Mouse (Mus musculus) retina, postnatal 7 days (tissue): Measurements from ENCODE around the gene Cnot9.
A peak's percentile ranks its signal among the peaks of the same experiment; 100 is the strongest.
"Not testable (repeated sequence)": the region's sequence is repeated elsewhere in the genome, so short reads cannot be mapped to it uniquely, and the experiment has no call there.

ENCODE experiments used
- DNase-seq: peaks from one replicate; pipeline ENCODE4 v3.0.0-alpha.2; 2012; ENCODE audit warnings: low read depth, low spot score

Cnot9 gene

DNA sequence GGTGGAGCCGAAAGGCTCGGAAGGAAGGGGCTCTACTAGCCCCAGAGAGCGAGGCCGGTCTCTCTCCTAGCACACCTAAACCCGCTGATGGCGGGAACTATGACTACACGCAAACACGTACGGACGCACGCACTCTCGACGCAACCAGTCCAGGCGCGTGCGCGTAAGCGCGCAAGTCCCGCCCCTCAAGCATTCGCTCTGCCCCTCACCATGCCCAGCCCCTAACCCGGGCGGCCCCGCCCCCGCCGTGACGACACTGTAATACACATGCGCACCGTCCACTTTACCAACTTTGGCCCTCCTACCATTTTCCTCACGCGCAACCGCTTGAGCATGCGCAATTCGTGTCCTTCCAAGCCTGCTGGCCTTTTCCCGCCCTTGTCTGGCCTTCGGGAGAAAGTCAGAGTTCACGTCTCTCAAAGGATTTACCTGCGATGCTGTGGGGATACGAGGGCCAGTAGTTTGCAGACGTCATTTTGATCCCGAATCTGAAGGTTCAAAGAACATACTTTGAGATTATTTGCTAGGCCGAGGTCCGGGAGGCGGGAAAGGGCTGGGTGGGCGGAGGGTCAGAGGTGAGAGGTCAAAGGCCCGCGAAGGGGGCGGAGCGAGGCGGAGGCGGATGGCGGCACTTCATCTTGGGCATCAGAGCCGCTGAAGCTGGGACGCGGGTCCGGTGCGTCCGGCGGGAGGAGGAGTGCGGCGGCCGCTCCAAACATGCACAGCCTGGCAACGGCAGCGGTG lies at the start of gene Cnot9:
Gene Cnot9, plus strand, starts transcription at position 338 of the 744 bp plus-strand sequence.
- peak; percentile 99 for DNase-seq

DNA sequence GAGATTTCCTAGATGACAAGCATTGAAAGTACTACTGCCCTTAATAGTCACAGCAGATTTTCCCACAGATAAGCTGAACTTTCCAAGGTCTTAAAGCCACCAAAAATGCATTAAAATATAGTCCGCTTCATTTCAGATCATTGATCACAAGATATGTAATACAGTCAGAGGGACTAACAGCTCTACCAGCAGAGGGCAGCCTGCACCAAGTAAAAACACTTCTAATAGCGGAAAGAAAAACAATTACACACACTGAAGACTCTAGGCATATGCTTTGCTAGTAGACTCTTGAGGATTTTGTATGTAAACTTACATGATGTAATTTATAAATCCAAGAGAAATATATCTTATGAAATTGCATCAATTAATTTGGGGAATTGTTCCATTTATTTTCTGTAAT lies 45.6 kb upstream of the Cnot9 start:
- peak; percentile 36 for DNase-seq

DNA sequence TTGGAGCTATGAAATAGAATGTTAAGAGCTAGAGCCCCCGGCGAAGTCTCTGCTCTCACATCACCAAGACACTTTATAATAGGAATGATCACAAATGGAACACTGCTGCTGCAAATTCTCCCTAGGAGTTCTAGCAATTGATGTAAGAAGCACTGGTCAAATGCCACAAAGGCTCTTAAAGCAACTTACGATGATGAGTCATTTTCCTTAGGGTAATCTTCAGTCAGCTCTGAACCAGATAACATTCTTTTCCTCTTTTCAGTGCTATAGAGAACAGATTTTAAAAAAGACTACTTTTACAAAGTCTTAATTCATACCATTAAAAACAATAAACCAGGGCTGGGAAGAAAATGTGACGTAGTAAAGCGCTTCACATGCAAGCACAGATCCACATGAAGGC lies 20.1 kb upstream of the Cnot9 start:
- no peak for DNase-seq

DNA sequence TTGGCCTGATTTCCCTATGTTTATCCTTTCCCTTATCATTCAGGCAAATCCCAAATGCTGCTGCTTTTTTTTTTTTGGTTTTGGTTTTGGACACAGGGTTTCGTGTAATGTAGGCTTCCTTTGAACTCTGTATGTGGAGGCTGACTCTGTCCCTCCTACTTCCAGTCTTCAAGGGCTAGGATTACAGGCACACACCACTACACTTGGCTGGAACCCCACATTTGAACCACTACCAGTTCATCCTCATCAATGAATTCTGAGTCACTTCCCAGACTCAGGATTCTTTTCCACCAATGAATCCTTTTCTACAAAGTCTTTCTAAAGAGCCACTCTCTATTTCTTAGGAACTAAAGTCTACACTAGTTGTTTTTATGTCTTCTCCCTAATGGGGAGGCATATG lies 4.8 kb upstream of the Cnot9 start:
- no peak for DNase-seq

DNA sequence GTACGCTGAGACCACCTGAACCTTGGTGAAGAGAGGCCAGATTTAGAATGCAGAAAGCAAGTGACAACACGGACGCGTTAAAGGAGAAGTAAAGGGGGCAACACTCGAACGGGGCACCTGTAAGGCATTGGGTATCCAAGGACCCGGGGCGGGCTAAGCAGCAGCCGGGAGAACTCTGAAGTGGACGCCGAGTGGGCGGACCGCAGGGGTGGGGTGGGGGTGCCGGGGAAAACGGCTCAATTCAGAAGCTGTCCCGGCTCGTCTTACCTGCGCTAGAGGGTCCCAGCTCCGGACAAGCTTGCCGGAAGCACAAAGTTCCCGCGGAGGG lies 501 bp upstream of the Cnot9 start:
- DNase-seq: no peak

DNA sequence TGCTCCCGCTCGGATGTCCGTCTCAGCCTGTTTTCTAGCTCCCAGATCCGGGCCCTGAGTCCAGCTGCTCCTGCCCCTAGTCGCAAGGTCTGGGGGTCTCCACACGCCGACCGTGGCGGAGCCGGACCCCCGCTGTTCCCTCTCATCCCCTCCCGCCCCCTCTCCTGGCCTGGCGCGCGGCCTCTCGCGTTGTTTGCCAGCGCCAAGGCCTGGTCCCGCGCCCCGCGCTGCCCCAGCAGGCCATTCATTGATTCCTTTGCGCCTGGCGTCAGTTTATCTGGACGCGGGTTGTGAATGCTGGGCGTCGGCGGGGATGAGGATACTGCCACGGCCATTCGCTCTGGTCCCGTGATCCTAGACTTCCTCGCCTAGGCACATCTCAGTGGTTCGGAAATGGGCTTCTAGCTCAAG lies 618 bp downstream of the Cnot9 start:
- peak; percentile 37 for DNase-seq

DNA sequence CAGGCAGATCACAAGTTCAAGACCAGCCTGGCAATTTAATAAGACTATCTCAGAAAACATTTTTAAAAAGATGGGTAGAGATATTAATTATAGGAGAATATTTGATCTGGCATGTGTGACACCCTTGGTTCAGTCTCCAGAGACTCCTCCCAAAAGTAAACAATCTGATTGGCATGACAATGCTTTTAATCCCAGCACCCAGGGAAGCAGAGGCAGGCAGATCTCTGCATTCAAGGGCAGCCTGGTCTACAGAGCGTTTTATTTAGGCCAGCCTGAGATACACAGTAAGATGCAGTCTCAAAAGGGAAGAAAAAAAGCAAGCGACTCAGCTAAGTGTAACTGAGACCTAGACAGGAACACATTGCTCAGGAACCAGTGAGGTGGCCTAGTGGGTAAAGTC lies 1.9 kb downstream of the Cnot9 start:
- no peak for DNase-seq

DNA sequence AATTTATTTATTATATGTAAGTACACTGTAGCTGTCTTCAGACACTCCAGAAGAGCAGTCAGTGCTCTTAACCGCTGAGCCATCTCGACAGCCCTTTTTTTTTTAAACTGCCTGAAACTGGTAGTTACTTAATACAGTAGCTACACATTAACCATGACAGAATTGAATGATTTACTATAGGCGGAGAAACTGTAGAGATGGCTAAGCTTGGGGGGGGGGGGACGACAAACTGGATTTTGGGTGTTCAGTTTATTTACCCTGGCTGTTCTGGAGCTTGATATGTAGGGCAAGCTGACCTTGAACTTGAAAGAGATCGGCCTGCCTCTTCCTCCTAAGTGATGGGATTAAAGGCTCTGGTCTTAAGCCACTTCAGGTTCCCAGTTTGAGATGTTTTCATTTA lies 5.4 kb downstream of the Cnot9 start:
- DNase-seq: no peak

DNA sequence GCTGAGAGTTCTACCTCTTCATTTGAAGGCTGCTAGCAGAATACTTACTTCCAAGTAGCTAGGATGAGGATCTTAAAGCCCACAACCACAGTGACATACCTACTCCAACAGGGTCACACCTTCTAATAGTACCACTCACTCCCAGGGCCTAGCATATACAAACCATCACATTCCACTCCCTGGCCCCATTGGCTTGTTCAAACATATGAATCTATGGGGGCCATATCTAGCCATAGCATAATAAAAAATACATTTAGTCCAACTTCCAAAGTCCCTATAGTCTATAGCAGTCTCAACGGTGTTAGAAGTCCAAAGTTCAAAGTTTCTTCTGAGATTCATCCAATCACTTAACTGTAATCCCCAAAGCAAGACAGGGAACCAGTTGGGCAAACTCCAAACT lies 7.1 kb downstream of the Cnot9 start:
- not testable (repeated sequence) for DNase-seq

DNA sequence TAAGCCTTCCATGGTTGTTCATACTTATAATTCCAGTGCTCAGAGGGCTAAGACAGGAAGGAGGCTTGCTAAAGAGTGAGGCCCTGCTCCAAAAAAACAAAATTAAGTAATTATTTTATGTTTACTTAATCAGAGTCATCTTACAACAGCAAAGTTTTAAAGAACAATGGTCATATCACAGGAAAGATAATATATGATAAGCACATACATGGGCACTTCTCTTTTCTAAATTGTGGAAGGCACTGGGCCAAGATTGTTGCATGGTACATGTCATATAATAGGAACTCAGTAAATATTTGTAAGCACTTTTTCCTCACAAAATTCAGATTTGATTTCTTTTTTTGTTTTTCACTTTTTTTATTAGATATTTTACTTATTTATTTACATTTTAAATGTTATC lies 14.0 kb downstream of the Cnot9 start:
- no peak for DNase-seq

DNA sequence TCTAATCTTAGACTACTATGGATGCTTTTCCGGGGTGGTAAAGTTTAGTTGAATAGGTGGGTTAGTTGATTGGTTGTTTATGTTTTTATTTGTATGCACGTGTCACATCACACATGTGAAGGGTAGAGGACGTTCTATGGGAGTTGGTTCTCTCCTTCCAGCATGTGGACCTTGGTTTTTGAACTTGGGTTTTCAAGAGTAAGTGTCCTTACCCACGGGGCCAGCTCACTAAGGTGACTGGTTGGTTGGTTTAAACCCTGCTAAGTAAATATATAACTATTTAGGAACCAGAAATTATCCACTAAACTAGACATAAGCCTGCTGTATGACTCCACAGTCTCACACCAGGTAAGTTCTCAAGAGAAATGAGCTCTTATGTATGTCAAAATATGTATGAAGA lies 18.9 kb downstream of the Cnot9 start:
- DNase-seq: no peak

DNA sequence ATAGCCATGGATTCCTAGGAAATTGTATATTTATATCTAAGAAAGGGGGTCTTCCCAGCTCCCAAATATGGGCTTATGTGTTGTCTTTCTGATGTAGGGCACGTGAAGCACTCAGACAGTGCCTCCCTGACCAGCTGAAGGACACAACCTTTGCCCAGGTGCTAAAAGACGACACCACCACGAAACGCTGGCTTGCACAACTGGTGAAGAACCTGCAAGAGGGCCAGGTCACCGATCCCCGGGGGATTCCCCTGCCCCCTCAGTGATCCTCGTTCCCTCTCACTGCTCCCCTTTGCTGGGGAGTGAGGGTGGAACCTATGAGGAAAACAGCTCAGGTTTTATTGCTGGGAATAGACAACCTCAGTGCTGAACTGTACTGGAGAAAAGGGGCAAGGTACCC lies 22.7 kb downstream of the Cnot9 start:
- no peak for DNase-seq

DNA sequence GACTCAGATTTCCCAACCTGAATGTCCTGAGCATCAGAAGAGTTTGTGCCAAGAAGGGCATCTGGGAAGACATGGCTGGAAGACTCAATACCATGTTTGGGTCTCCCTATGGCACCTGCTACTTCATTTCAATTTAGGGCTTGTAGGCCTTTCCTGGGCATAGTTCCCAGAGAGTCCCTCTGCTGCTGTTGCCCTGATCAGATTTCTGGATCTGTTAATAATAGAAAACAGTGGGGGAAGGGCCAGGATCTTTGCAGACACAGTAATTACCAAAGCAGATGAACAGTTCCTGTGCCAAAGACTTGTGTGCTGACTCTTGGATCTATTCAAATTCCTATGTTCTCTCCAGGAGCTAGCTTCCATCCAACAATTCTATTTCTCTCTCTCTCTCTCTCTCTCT lies 32.8 kb downstream of the Cnot9 start:
- no peak for DNase-seq

DNA sequence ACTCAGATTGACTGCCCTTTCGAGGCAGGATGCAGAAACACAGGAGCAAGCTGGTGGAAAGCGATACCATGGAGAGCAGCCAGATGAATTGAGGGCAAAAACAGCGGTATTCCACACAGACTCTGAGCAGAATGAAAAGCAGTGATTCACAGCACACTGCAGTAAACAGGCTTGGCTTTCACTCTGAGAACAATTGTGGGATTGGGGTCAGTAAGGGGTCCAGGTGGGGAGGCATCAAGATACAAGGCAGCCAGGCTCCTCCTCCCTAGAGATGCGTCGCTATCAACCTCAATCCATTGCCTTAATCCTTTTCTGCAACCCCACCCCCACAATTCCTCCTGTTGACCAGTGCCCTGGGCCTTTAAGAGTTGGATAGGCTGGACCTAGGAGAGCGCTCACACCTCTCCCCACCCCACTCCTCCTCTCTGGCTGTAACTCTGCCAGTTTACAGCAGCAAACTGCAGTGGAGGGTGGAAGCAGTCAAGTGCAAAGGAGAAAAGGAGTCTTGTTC lies 36.6 kb downstream of the Cnot9 start, which contains the start of gene Plcd4:
Gene Plcd4, plus strand, starts transcription at position 438 of the 511 bp plus-strand sequence.
- DNase-seq: peak; percentile 17

DNA sequence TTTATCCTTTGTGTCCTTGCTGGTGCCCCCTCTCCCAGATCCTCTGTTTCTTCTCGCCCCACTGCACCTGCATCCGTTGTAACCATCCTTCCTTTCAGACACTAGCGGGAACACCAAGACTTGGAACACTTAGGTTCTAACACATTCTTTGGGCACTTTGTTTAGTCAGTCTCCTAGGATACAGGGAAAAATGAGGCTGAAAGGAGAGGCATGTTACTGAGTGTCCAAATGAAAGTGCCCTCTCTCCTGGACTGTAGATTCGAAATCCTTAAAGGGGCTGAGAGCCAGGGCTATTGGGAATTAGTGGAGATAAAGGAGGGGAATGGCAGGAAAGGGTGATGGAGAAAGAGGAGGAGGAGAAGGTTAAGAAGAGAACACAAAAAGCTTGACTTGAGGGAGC lies 38.3 kb downstream of the Cnot9 start, which contains the start of gene Usp37:
Gene Usp37, minus strand, starts transcription at position 101 of the 400 bp plus-strand sequence.
- no peak for DNase-seq

DNA sequence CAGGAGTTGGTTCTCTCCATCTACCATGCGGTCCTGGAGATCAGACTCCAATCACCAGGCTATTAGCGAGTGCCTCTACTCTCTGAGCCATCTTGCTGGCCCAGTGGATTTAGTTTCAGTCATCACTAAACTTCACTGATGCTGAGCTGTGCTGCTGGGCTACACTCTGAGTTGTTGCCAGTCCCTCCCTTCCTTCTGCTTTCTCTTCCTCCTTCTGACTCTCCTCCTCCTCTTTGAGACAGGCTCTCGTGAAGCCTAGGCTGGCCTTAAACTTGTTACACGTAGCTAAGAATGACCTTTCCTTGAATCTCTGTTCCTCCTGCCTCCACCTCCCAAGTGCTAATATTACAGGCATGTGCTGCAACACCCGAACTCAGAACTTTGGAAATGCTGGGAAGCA lies 53.2 kb downstream of the Cnot9 start:
- DNase-seq: no peak

DNA sequence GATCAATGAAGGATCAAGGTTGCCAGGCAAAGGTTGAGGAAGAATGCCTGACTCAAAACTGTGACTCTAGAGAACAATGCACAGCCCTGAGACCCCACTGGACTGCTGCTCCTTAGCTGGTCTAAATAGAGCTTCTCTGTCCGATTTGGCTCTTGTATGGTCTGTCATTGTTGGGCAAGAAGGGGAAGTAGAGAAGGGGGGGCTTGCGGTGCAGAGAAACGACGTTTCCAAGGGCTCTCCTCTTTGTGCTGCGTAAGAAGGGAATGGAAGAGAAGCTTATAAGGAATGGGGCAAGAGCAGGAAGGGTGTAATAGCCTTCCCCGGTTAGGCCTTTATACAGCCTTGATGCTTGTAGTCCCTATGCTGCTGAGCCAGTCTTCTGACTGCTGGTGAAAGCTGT lies 60.0 kb downstream of the Cnot9 start:
- no peak for DNase-seq

DNA sequence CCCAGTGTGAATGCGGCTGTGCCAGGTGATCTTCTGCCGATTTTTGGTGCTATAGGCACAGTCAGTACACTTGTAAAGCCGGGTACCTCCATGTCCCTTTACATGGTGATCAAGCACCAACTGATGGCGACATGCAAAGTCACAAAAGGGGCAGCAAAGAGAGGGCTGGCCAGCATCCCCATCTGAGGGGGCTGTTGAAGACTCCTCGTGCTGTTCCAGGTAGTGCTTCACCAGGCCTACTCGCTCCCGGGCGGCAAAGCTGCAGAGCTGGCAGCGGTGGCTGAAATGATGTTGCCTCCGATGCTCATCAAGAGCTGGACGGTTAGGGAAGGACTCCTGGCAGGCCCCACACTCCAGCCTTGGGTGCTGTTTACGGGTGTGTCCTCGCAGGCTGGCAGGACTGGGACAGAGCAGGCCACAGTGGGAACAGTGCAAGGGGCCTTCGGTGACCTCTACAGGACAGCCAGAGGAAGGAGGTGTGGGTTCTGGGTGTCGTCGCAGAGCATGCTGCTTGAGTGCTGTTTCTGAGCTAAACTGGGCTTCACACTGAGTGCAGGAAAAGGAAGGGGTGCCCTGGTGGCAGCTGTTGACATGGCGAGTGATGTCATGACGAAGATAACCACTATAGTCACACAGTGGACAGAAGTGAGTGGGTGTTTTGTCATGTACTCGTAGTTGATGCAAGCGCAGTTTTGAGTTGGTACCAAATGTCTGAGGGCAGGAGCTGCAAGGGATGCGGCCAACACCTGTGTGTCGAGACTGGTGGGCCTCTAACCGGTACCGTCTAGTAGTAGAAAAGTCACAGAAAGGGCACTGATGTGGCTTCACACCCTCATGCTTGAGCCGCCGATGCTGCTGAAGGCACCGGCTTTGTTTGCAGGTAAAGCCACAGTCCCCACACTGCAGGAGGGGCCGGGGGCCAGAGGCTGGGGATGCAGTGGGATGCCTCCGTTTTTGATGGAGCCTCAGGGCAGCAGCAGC lies 64.2 kb downstream of the Cnot9 start:
- DNase-seq: no peak
